Mouse (Mus musculus) bone marrow, adult 2 months (tissue): ENCODE data around the gene Vwa3a. TPM values are rescaled to one million over a fixed set of nuclear protein-coding genes. Genes with fewer than 3 reads are reported as not detected.

Experiments
- H3K27ac ChIP-seq: fragments of 200-500 bp; 2 replicates; pipeline ENCODE4 v1.5.1; 2012; ENCODE audit warnings: low read depth, mild to moderate bottlenecking, control low read depth, inconsistent platforms, low read length; ENCODE audit not compliant: control insufficient read depth, poor library complexity, insufficient read depth
- H3K4me1 ChIP-seq: fragments of 200-500 bp; 2 replicates; pipeline ENCODE4 v1.6.1; 2011; ENCODE audit warnings: low read length; ENCODE audit not compliant: control insufficient read depth, insufficient read depth
- H3K4me3 ChIP-seq: fragments of 200-500 bp; replicated peaks from 2 replicates; pipeline ENCODE3; 2011; ENCODE audit warnings: mild to moderate bottlenecking, low read depth, low read length, control low read depth; ENCODE audit not compliant: control insufficient read depth
- CTCF ChIP-seq: fragments of 200-500 bp; IDR thresholded peaks from 2 replicates; pipeline ENCODE4 v1.5.1; 2011; ENCODE audit warnings: low read length, control low read depth; ENCODE audit not compliant: control insufficient read depth, insufficient read depth
- POLR2A ChIP-seq: fragments of 200-500 bp; IDR thresholded peaks from 2 replicates; pipeline ENCODE4 v1.6.1; 2011; ENCODE audit warnings: low read depth, mild to moderate bottlenecking, control low read depth, low read length, borderline replicate concordance; ENCODE audit not compliant: control insufficient read depth
- WGBS: fragments of 180-500 bp; shearing (Covaris S2); methylation state at CpG from one replicate; pipeline ENCODE4 v1.1.7; 2018; 5-methylcytosine and 5-hydroxymethylcytosine counted together
- polyA plus RNA-seq: library from polyadenylated mRNA; stranded (reverse); fragments of >200 nt; gene quantifications from 2 replicates; pipeline ENCODE4 v1.2.4, GENCODE M21; 2011; ENCODE audit warnings: low replicate concordance; ENCODE audit not compliant: missing spikeins, insufficient read depth, insufficient read length

Gene Vwa3a
- polyA plus RNA-seq, 1 experiment: not detected

DNA sequence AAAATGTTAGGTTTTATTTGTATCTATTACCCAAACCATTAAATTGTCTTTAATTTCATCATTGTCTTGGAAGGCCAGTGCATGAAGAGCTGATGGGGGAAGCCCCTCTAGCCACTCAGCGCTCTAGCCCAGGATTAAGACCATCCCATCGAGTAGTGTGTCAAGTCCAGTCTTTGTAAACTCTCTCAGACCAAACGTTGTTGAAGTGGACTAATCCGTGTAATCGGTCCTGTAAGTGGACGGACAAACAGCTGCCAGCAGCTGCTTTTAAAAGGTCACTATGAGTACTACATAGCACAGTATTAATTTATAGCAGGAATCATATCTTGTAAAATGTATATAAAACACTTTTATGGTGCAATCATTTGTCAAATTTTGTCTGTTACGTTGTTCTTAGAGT is 6.2 kb upstream of the Vwa3a start:
- H3K4me3 ChIP-seq: no peak overlapping the region
- H3K27ac ChIP-seq: no peak overlapping the region
- no peaks in the 10 kb centered on the region; the same call in 1 of the 2 replicates for H3K4me1 ChIP-seq
- TF ChIP-seq POLR2A (no peak), CTCF (no peak)
- 86% methylated on average over 7 of the region's 7 CpGs for WGBS

- TF ChIP-seq CTCF (no peak), POLR2A (no peak)
- Histone ChIP-seq H3K4me3 (no peak overlapping the region), H3K4me1 (no peaks in the 10 kb centered on the region), H3K27ac (no peak overlapping the region)
- WGBS: 35% methylated on average over 5 of the region's 5 CpGs
These were observed 512 bp downstream of the Vwa3a start for GRCm38 (mm10) chr7:120739558-120740101.

GRCm38 (mm10) chr7:120743366-120744351 is 4.5 kb downstream of the Vwa3a start:
- WGBS: 74% methylated on average over 14 of the region's 14 CpGs
- H3K4me1 ChIP-seq: no peaks in the 10 kb centered on the region
- no peak overlapping the region for H3K27ac ChIP-seq
- H3K4me3 ChIP-seq: no peak overlapping the region
- TF ChIP-seq POLR2A (no peak), CTCF (no peak)

- no peak for TF ChIP-seq POLR2A
- no peak for TF ChIP-seq CTCF
- Histone ChIP-seq H3K4me1 (no peaks in the 10 kb centered on the region), H3K4me3 (no peak overlapping the region), H3K27ac (no peak overlapping the region)
- WGBS: 89% methylated on average over 6 of the region's 6 CpGs
These were observed 5.5 kb downstream of the Vwa3a start for GRCm38 (mm10) chr7:120744606-120745005.

DNA sequence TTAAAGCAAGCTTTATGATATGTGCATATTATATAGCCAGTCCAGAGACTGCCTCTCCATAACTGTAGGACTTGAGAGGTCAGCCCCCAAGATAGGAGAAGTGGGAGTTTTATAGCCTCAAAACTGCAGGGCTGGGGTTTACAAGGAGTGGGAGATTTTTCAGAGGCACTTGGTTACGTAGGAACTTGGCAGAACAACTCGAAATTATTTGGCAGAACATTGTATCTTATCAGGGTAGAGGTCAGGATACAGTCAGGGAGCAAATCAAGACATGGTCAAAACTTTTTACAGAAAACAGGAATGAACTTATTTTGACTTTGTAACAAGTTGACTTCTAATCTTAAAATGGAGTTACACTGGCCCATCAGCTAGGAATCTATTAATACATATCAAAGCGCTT is 6.9 kb downstream of the Vwa3a start:
- no peak overlapping the region for H3K27ac ChIP-seq
- WGBS: 63% methylated on average over 3 of the region's 3 CpGs
- TF ChIP-seq CTCF (no peak), POLR2A (no peak)

GRCm38 (mm10) chr7:120746821-120747220 is 7.7 kb downstream of the Vwa3a start:
- Histone ChIP-seq H3K4me3 (no peak overlapping the region), H3K27ac (no peak overlapping the region), H3K4me1 (no peaks in the 10 kb centered on the region)
- TF ChIP-seq POLR2A (no peak), CTCF (no peak)
- WGBS: 76% methylated on average over 5 of the region's 5 CpGs

More for the DNA sequence above, 6.9 kb downstream of the Vwa3a start:
- Histone ChIP-seq H3K4me3 (no peak overlapping the region), H3K4me1 (no peaks in the 10 kb centered on the region)

- Histone ChIP-seq H3K4me1 (no peaks in the 10 kb centered on the region), H3K27ac (no peak overlapping the region), H3K4me3 (no peak overlapping the region)
- TF ChIP-seq POLR2A (no peak), CTCF (no peak)
These were observed 9.4 kb downstream of the Vwa3a start for GRCm38 (mm10) chr7:120748478-120748877.

DNA sequence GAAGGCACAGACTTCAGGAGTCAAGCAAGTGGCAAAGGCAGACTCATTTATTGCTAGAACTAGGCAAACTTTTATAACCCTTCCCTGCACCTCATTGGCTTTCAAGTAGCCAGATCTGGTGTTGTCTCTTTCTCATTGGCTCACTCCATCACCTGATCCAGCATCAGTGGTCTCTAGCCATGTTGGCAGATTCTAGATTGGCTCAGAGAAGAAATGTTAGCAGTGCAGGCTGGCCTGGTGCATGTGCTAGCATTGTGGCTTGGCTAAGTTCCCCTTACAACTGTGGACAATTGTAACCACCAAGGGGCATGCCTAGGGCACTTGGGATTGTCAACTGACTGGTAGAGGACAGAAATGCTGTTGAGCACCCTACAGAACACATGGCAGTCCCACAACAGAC is 12.2 kb downstream of the Vwa3a start:
- no peak overlapping the region for H3K27ac ChIP-seq
- H3K4me3 ChIP-seq: no peak overlapping the region
- H3K4me1 ChIP-seq: no peaks in the 10 kb centered on the region; the same call in none of the 2 replicates
- TF ChIP-seq POLR2A: no peak
- TF ChIP-seq CTCF: no peak

DNA sequence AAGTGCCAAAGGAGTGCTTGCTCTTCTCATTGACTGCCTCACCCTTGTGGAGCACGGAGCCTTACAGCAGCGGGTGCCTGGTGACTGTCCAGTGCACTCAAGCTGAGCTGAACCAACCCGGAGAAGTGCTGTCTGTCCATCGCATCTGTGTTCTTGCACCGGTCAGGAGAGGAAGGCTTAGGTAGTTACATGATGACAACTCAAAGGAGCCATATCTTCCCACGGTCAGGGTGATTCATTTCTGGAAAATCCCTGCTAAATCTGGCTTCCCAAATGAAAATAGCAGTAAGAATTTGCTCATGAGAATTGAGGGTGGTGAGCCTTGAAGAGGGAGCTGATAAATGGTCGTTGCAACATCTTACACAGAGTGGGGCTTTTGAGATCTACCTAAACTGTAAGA is 12.8 kb downstream of the Vwa3a start:
- 78% methylated on average over 7 of the region's 7 CpGs for WGBS
- TF ChIP-seq POLR2A: no peak
- TF ChIP-seq CTCF: no peak
- Histone ChIP-seq H3K27ac (no peak overlapping the region), H3K4me3 (no peak overlapping the region), H3K4me1 (no peaks in the 10 kb centered on the region; the same call in none of the 2 replicates)
